Mouse (Mus musculus) forebrain, embryonic 15.5 days (tissue): ENCODE measurements around the gene Cat. TPM values are rescaled to one million over a fixed set of nuclear protein-coding genes. Genes with fewer than 3 reads are reported as not detected.
A peak's percentile ranks its signal among the peaks of the same experiment; 100 is the strongest.

ENCODE experiments used
- ATAC-seq: fragments of 200-750 bp; cut with Nextera tagmentation; replicated peaks from 2 replicates; pipeline ENCODE4 v1.8.0; 2017; ENCODE audit warnings: mild to moderate bottlenecking, moderate TSS enrichment, moderate library complexity
- H3K27ac ChIP-seq: fragments of 300-500 bp; sonication (generic); replicated peaks from 2 replicates; pipeline ENCODE4 v1.5.1; 2015; ENCODE audit warnings: mild to moderate bottlenecking, inconsistent platforms
- H3K27me3 ChIP-seq: fragments of 300-500 bp; sonication (generic); 2 replicates; pipeline ENCODE4 v1.6.1; 2015; ENCODE audit warnings: inconsistent platforms
- H3K36me3 ChIP-seq: fragments of 300-500 bp; sonication (generic); 2 replicates; pipeline ENCODE4 v1.6.1; 2015; ENCODE audit warnings: mild to moderate bottlenecking, inconsistent platforms
- H3K4me1 ChIP-seq: fragments of 300-500 bp; sonication (generic); 2 replicates; pipeline ENCODE4 v1.6.1; 2015; ENCODE audit warnings: inconsistent platforms
- H3K4me2 ChIP-seq: fragments of 300-500 bp; sonication (generic); replicated peaks from 2 replicates; pipeline ENCODE4 v1.6.1; 2015; ENCODE audit warnings: mild to moderate bottlenecking, inconsistent platforms
- H3K4me3 ChIP-seq: fragments of 300-500 bp; sonication (generic); 2 replicates; pipeline ENCODE4 v1.5.1; 2015; ENCODE audit warnings: mild to moderate bottlenecking, inconsistent platforms
- H3K9ac ChIP-seq: fragments of 300-500 bp; sonication (generic); replicated peaks from 2 replicates; pipeline ENCODE4 v1.6.1; 2015; ENCODE audit warnings: mild to moderate bottlenecking, inconsistent platforms
- H3K9me3 ChIP-seq: fragments of 300-500 bp; sonication (generic); 2 replicates; pipeline ENCODE4 v1.6.1; 2016; ENCODE audit warnings: inconsistent platforms
- WGBS: fragments of 180-500 bp; shearing (Covaris S2); methylation state at CpG from one replicate; pipeline ENCODE4 v1.1.7; 2015; ENCODE audit warnings: mixed read lengths; 5-methylcytosine and 5-hydroxymethylcytosine counted together
- polyA plus RNA-seq: library from polyadenylated mRNA; unstranded; fragments of >200 nt; fragmentation: Nextera tagmentation; extraction: Ambion mirVana; gene quantifications from 2 replicates; pipeline ENCODE4 v1.2.1, GENCODE M21; 2015

Gene Cat
- polyA plus RNA-seq: 65.4 and 69.0 TPM in 2 replicates

DNA sequence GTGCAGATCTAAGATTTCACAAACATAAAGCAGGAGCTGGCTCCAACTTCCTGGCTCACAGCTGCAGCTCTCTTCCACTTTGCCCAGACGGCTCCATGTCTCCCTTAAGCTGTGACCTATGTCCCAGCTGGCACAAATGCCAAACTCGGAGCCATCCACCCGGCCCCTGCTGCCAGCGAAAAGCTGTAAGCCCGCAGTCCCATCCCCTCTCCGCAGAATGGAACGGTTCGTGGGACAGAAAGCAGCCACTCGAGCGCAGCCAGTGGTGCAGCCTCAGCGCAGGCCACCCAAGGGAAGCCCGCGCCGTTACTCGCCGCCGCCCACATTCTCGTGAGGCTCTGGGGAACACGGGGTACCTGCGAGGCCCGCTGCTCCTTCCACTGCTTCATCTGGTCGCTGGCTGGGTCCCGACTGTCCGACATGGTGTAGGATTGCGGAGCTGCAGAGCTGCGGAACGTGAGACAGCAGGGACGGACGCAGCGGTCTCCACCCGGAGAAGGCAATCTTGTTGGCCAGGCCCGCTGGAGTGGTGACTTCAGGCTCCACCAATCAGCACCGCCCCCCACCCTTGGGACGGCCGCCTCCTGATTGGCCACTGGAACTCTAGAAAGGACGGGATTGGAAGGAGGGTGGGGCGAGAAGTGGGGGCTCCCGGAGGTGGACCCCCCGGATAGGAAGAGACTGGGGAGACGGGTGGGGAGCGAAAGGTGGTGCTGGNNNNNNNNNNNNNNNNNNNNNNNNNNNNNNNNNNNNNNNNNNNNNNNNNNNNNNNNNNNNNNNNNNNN is at the start of gene Cat:
Gene Cat, minus strand, starts transcription at position 544 of the 785 bp plus-strand sequence.
- H3K4me3 ChIP-seq: peak within 1 kb of the TSS; percentile 98
- H3K9me3 ChIP-seq: no peaks in the 10 kb centered on the region
- peak within 1 kb of the TSS; percentile 79 for H3K4me2 ChIP-seq
- H3K27me3 ChIP-seq: no peaks in the 10 kb centered on the region
- peaks cover 22% of the 10 kb centered on the region for H3K4me1 ChIP-seq
- peak within 1 kb of the TSS; percentile 97 for H3K27ac ChIP-seq
- peak; percentile 100 for ATAC-seq
- under 1% methylated on average over 41 of the region's 41 CpGs for WGBS
- H3K9ac ChIP-seq: peak within 1 kb of the TSS; percentile 88
- no peaks in the 10 kb centered on the region for H3K36me3 ChIP-seq

DNA sequence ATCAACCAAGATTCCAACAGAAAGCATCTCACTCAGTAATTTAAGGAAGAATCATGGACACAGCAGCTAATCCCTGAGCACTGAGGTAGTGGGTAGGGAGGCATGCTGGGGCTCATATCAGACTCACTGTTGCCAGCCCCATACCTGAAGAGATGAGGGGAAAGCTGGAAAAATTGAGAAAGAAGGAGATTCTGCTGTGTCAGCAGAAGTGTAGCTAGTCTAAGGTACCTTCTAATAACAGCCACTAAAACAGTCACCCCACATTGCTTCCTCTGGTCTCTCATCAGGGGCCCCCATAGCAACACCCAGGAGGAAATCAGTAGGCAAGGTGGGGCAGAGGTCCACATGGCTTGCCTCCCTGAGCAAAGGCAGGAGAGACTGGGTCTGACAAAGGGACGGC is 40.6 kb upstream of the Cat start:
- Histone ChIP-seq H3K27ac (no peak overlapping the region), H3K9ac (no peak overlapping the region), H3K4me2 (no peak overlapping the region), H3K36me3 (no peaks in the 10 kb centered on the region), H3K9me3 (no peaks in the 10 kb centered on the region), H3K27me3 (no peaks in the 10 kb centered on the region), H3K4me3 (no peak overlapping the region), H3K4me1 (no peaks in the 10 kb centered on the region)
- ATAC-seq: no peak
- 97% methylated on average over 1 of the region's 1 CpGs for WGBS

DNA sequence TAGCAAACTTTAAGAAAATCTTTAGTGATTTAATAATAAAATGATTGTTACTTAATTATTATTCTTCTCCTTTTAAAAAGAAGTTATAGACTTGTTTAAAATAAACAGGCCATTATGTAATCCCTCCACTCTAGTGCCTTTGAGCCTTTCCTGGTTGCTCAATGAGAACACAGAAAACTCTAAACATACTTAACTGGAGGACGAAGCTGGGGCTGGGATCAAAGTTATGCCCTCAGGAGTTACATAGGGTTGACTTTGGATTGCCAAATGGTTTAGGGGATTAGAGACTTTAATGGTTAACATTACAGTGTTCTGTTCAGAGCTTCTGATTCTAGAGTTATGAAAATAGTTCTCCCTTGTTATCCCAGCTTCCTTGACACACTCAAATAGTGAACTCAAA is 31.5 kb upstream of the Cat start:
- Histone ChIP-seq H3K9ac (no peak overlapping the region), H3K36me3 (no peaks in the 10 kb centered on the region), H3K4me2 (no peak overlapping the region), H3K4me1 (no peaks in the 10 kb centered on the region), H3K4me3 (no peak overlapping the region), H3K27ac (no peak overlapping the region), H3K9me3 (no peaks in the 10 kb centered on the region), H3K27me3 (no peaks in the 10 kb centered on the region)
- WGBS: 68% methylated on average over 1 of the region's 1 CpGs
- ATAC-seq: no peak

DNA sequence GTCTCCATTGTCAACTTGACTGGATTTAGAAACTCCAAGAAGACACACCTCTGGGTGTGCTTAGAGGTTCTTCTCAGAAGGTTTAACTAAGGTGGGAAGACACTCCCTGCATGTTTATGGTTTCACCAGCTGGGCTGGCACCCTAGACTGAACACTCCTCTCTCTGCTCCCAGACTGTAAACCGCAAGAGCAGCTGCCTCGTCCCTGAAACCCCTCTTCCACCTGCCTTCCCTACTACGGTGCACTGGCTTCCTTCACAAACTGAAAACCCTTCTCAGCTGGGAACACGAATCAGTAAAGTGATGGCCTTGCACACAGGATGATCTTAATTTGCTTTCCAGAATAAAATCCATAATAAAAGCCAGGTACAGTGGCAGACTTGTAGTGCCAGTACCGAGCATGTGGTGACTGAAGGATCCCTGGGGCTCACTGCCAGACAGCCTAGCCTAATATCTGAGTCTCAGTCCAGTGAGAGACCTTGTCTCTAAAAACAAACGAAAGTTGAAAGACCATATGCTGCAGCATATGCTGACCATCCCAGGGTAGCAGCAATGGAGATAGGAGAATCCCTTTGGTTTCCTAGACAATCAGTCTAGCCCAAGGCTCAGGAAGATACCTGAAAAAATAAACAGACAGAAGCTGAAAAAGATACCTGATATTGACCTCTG is 30.7 kb upstream of the Cat start:
- Histone ChIP-seq H3K9me3 (no peaks in the 10 kb centered on the region), H3K27me3 (no peaks in the 10 kb centered on the region), H3K4me1 (no peaks in the 10 kb centered on the region), H3K9ac (no peak overlapping the region), H3K27ac (no peak overlapping the region), H3K4me3 (no peak overlapping the region), H3K4me2 (no peak overlapping the region), H3K36me3 (no peaks in the 10 kb centered on the region)
- ATAC-seq: no peak
- 76% methylated on average over 6 of the region's 6 CpGs for WGBS

DNA sequence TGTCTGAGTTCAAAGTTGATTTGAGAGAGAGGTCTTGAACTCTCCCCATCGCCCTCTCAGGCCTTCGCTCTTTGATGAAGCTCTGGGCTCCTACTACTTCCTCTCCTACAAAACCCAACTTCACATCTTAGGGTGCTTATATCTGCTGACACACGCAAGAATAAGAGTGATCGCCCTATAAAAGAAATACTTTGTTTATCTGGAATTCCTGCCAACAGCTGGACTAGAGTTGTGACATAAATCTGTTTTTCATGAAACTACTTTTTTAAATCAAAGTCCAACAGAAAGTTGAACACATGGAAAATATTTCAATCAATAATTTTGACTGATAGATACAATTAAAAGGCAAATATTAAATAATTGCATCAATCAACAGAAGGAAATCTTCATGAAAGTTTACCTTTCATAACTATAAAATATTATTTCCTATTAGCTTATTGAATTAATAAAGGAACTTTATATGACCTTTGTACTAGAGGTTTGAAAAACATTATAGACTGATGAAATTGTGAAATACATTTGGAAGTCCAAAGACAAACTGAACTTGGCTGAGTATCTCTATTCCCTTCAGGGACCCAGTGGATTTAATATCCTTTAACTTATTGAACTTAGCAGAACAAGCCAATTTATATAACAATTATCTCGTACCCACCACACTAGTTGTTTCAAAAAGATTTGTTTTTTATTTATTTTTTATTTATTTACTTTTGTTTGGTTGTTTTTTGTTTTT is 27.3 kb upstream of the Cat start:
- H3K4me1 ChIP-seq: no peaks in the 10 kb centered on the region
- 90% methylated on average over 5 of the region's 5 CpGs for WGBS
- no peak overlapping the region for H3K27ac ChIP-seq
- no peak overlapping the region for H3K4me2 ChIP-seq
- H3K9ac ChIP-seq: no peak overlapping the region
- H3K27me3 ChIP-seq: no peaks in the 10 kb centered on the region
- H3K4me3 ChIP-seq: no peak overlapping the region
- no peak for ATAC-seq
- H3K9me3 ChIP-seq: no peaks in the 10 kb centered on the region
- no peaks in the 10 kb centered on the region for H3K36me3 ChIP-seq

DNA sequence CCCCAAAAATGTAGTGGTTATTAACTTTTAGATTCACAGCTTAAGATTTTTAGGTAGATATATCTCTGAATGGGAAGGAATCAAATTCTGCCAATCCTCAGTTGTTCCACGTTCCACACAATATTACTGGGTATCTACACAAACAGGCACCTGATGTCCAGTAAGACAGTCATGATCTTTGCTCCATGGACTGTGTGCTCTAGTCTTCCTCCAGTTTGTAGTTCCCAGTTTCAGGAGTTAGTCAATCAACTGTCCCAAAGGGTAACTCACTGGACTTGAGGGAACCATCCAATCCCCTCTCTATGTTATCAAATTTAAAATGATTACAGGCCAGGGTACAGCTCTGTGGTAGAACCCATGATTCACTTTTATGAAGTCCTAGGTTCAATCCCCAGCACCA is 26.7 kb upstream of the Cat start:
- ATAC-seq: no peak
- Histone ChIP-seq H3K4me1 (no peaks in the 10 kb centered on the region), H3K27ac (no peak overlapping the region), H3K4me2 (no peak overlapping the region), H3K4me3 (no peak overlapping the region), H3K36me3 (no peaks in the 10 kb centered on the region), H3K9me3 (no peaks in the 10 kb centered on the region), H3K27me3 (no peaks in the 10 kb centered on the region), H3K9ac (no peak overlapping the region)
- 96% methylated on average over 1 of the region's 1 CpGs for WGBS

DNA sequence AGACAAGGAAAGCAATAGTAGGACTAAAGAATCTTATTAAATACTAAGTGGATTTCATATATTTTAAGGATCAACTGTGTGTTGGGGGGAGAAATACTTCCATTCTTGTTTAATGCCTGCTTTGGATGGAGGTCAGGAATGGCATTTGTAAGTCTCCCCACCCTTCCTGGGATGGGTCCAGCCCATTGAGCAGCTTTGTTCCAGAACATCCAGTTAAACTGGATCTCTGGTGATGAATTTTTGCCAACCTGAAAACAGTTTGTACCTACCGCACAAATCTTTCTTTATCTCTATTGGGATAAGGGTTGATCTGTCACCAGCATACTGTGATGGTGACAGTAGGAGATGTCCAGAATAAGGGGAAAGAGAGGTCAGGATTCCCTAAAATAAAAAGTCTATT is 26.1 kb upstream of the Cat start:
- no peak for ATAC-seq
- H3K9ac ChIP-seq: no peak overlapping the region
- H3K4me1 ChIP-seq: no peaks in the 10 kb centered on the region
- H3K36me3 ChIP-seq: no peaks in the 10 kb centered on the region
- no peaks in the 10 kb centered on the region for H3K9me3 ChIP-seq
- no peak overlapping the region for H3K4me2 ChIP-seq
- WGBS: 92% methylated on average over 1 of the region's 1 CpGs
- no peak overlapping the region for H3K4me3 ChIP-seq
- no peak overlapping the region for H3K27ac ChIP-seq
- H3K27me3 ChIP-seq: no peaks in the 10 kb centered on the region

DNA sequence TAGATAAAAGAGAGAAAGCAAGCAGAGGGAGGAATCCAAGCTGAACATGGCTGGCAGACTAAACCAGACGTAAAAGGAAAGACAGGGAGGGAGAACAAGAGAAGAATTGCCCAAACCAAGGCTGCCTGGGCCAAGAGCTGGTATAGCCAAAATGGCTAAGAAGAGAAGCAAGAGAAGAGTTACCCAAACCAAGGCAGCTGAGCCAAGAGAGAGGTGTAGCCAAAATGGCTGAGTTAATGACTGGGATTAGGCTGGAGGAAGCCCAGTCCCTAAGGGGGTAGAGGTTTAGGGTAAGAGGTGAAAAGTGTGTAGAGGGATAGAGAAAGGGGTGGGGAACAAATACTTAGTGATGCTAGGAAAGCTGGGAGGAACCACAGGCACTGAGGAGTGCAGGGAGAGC is 22.7 kb upstream of the Cat start:
- no peak for ATAC-seq

DNA sequence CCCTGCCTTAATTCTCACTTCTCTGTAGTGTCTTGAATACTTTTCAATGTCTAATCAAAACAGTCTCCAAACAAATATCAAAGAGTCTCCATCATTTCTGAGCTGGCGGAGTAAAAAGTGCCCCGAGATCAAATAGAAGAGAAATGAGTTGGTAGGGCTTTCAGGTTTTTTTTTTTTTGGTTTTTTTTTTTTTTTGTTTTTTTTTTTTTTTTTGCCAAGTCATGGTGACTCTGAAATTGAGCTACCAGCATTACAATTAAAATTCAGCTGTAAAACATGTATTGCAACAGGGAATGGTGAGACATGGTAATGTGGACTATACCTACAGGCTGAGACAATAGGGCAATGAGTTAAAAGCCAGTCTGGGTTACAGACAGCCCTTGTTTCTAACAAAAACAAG is 21.0 kb upstream of the Cat start:
- H3K9ac ChIP-seq: no peak overlapping the region
- no peaks in the 10 kb centered on the region for H3K4me1 ChIP-seq
- 0 out of 2 replicates have a peak, but pooled peaks cover 5% of the 10 kb centered on the region for H3K9me3 ChIP-seq
- ATAC-seq: no peak
- 97% methylated on average over 2 of the region's 2 CpGs for WGBS
- no peak overlapping the region for H3K27ac ChIP-seq
- H3K36me3 ChIP-seq: no peaks in the 10 kb centered on the region
- H3K4me2 ChIP-seq: no peak overlapping the region
- H3K27me3 ChIP-seq: no peaks in the 10 kb centered on the region
- no peak overlapping the region for H3K4me3 ChIP-seq

More for the DNA sequence above, 22.7 kb upstream of the Cat start:
- Histone ChIP-seq H3K9me3 (0 out of 2 replicates have a peak, but pooled peaks cover 5% of the 10 kb centered on the region), H3K4me2 (no peak overlapping the region), H3K4me1 (no peaks in the 10 kb centered on the region), H3K27me3 (no peaks in the 10 kb centered on the region), H3K9ac (no peak overlapping the region), H3K27ac (no peak overlapping the region), H3K4me3 (no peak overlapping the region), H3K36me3 (no peaks in the 10 kb centered on the region)
- 81% methylated on average over 1 of the region's 1 CpGs for WGBS

DNA sequence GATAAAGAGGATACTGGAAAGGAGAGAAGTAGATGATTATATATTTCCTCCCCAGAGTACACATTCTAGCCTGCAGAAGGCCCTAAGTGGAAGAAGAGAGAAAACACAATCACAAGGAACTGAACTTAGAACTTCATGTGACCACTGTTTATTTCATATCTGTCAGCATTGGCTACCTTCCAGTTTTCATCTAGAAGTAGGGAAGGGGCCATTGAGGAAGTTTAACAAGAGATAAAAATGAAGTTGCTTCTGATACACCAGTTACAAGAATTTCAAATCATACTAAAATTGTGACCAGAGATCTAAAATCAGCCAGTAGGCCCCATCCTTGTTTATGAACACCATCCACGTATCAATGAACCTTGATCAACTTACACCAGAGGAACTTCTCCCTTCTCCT is 19.5 kb upstream of the Cat start:
- Histone ChIP-seq H3K36me3 (no peaks in the 10 kb centered on the region), H3K9ac (no peak overlapping the region), H3K4me3 (no peak overlapping the region), H3K27me3 (no peaks in the 10 kb centered on the region), H3K4me1 (no peaks in the 10 kb centered on the region), H3K4me2 (no peak overlapping the region), H3K27ac (no peak overlapping the region), H3K9me3 (0 out of 2 replicates have a peak, but pooled peaks cover 5% of the 10 kb centered on the region)
- 93% methylated on average over 1 of the region's 1 CpGs for WGBS
- no peak for ATAC-seq

DNA sequence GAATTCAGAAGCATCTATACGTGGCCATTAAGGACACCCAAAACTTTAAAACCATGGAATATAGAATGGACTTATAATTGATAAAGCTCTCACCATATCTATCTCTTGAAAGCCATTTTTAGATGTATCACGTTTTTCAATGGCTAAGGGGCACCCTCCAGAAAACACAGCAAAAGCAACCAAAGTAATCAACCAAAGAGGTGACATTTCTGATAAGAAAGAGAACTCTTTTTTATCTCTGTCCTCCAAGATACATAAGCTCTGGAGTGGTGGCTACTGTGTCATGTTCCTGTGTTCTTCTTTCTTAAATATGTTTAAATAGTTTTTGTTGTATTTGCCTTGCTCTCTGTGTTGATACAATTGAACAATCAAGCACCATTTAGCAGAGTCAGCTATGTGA is 15.8 kb upstream of the Cat start:
- Histone ChIP-seq H3K9ac (no peak overlapping the region), H3K4me3 (no peak overlapping the region), H3K9me3 (0 out of 2 replicates have a peak, but pooled peaks cover 5% of the 10 kb centered on the region), H3K27ac (no peak overlapping the region), H3K36me3 (no peaks in the 10 kb centered on the region), H3K27me3 (no peaks in the 10 kb centered on the region), H3K4me1 (no peaks in the 10 kb centered on the region), H3K4me2 (no peak overlapping the region)
- 76% methylated on average over 2 of the region's 2 CpGs for WGBS
- no peak for ATAC-seq
